Mouse (Mus musculus): ENCODE data around the gene Scaper. TPM values are rescaled to one million over a fixed set of nuclear protein-coding genes. Genes with fewer than 3 reads are reported as not detected.

Scaper gene
- polyA plus RNA-seq, 1 experiment from 2014 or later = 9.4 TPM

DNA sequence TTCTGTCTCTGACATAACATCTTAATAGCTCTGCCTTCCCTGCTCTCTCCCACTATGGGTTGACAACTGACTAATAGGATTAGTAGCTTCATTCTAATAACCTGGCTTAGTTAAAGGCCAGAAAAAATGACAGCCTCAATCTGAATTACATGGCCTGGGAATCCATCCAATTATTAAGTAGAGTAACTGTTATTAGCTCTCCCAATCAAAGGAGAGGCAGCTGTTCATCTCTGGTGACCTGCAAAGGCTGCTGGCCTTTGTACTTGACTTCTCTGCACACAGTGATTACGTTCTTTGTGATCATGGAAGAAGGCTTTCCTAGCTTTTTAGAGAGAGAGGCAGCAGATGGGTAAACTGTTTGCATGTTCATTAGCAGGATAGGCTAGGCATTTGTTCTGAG lies 242.6 kb downstream of the Scaper start:
- Histone ChIP-seq H3K4me1 (replicated peaks; ENCODE audit: control insufficient read depth, insufficient read depth, low read length) (0 out of 2 replicates have a peak, but pooled peaks cover 4% of the 10 kb centered on the region), H3K36me3 (ENCODE audit: control insufficient read depth, insufficient read depth, low read length) (no peaks in the 10 kb centered on the region), H3K27me3 (replicated peaks; ENCODE audit: control insufficient read depth, insufficient read depth, low read length) (no peaks in the 10 kb centered on the region), H3K27ac (ENCODE audit: low read depth) (no peak overlapping the region), H3K4me2 (ENCODE audit: low read length) (no peak overlapping the region), H3K4me3 (ENCODE audit: low read depth, low read length) (no peak overlapping the region), H3K9me3 (ENCODE audit: control insufficient read depth, low read length) (no peaks in the 10 kb centered on the region), H3K9ac (ENCODE audit: low read length) (no peak overlapping the region)
- ATAC-seq (replicated peaks; ENCODE audit: low FRiP score, low TSS enrichment, low read depth) (no peak), DNase-seq (ENCODE audit: low spot score) (no peak)
- WGBS = 57% methylated on average over 1 of the region's 1 CpGs

GRCm38 (mm10) chr9:55677099-55677498 lies 260.8 kb downstream of the Scaper start:
- H3K4me3 ChIP-seq (ENCODE audit: low read depth, low read length) = no peak overlapping the region
- H3K9ac ChIP-seq (ENCODE audit: low read length) = no peak overlapping the region
- H3K4me1 ChIP-seq (replicated peaks; ENCODE audit: control insufficient read depth, insufficient read depth, low read length) = no peaks in the 10 kb centered on the region
- H3K9me3 ChIP-seq (ENCODE audit: control insufficient read depth, low read length) = no peaks in the 10 kb centered on the region
- no peaks in the 10 kb centered on the region for H3K27me3 ChIP-seq (replicated peaks; ENCODE audit: control insufficient read depth, insufficient read depth, low read length)
- no peak overlapping the region for H3K4me2 ChIP-seq (ENCODE audit: low read length)
- ATAC-seq (replicated peaks; ENCODE audit: low FRiP score, low TSS enrichment, low read depth) = no peak
- no peak for DNase-seq (ENCODE audit: low spot score)
- H3K36me3 ChIP-seq (ENCODE audit: control insufficient read depth, insufficient read depth, low read length) = no peaks in the 10 kb centered on the region
- H3K27ac ChIP-seq (ENCODE audit: low read depth) = no peak overlapping the region

GRCm38 (mm10) chr9:55646444-55646843 lies 291.5 kb downstream of the Scaper start:
- 96% methylated on average over 2 of the region's 2 CpGs for WGBS
- no peaks in the 10 kb centered on the region for H3K27me3 ChIP-seq (replicated peaks; ENCODE audit: control insufficient read depth, insufficient read depth, low read length)
- no peak overlapping the region for H3K4me2 ChIP-seq (ENCODE audit: low read length)
- no peak overlapping the region for H3K4me3 ChIP-seq (ENCODE audit: low read depth, low read length)
- H3K9me3 ChIP-seq (ENCODE audit: control insufficient read depth, low read length) = no peaks in the 10 kb centered on the region
- DNase-seq (ENCODE audit: low spot score) = no peak
- H3K36me3 ChIP-seq (ENCODE audit: control insufficient read depth, insufficient read depth, low read length) = no peaks in the 10 kb centered on the region
- ATAC-seq (replicated peaks; ENCODE audit: low FRiP score, low TSS enrichment, low read depth) = no peak
- H3K4me1 ChIP-seq (replicated peaks; ENCODE audit: control insufficient read depth, insufficient read depth, low read length) = no peaks in the 10 kb centered on the region
- H3K27ac ChIP-seq (ENCODE audit: low read depth) = no peak overlapping the region
- H3K9ac ChIP-seq (ENCODE audit: low read length) = no peak overlapping the region

- no peak for ATAC-seq (replicated peaks; ENCODE audit: low FRiP score, low TSS enrichment, low read depth)
- H3K27ac ChIP-seq (ENCODE audit: low read depth) = no peak overlapping the region
- no peak overlapping the region for H3K4me2 ChIP-seq (ENCODE audit: low read length)
- no peaks in the 10 kb centered on the region for H3K4me1 ChIP-seq (replicated peaks; ENCODE audit: control insufficient read depth, insufficient read depth, low read length)
- H3K9ac ChIP-seq (ENCODE audit: low read length) = no peak overlapping the region
- H3K27me3 ChIP-seq (replicated peaks; ENCODE audit: control insufficient read depth, insufficient read depth, low read length) = no peaks in the 10 kb centered on the region
- H3K9me3 ChIP-seq (ENCODE audit: control insufficient read depth, low read length) = 0 out of 2 replicates have a peak, but pooled peaks cover 4% of the 10 kb centered on the region
- no peak for DNase-seq (ENCODE audit: low spot score)
- H3K4me3 ChIP-seq (ENCODE audit: low read depth, low read length) = no peak overlapping the region
- 81% methylated on average over 5 of the region's 5 CpGs for WGBS
- no peaks in the 10 kb centered on the region for H3K36me3 ChIP-seq (ENCODE audit: control insufficient read depth, insufficient read depth, low read length)
Measured at GRCm38 (mm10) chr9:55626990-55627389, 310.9 kb downstream of the Scaper start.

DNA sequence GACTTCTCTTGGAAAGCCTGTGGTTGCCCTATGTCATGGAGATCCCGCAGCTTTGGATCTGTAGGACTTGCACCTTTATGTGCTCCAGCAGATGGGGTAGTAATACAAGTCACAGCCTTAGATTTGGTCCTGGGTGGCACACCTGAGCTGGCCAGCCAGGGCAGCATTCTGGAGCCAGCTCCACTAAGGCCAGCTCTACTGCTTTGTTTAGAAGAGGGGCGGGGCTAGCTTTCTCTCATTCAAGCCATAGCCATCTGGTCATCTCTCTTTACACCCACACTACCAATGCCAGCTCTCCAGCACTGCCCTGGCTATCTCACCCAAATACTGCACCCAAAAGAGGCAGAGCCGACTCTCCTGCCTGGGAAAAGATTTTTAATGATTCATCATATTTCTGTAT lies 323.2 kb downstream of the Scaper start:
- no peak overlapping the region for H3K9ac ChIP-seq (ENCODE audit: low read length)
- ATAC-seq (replicated peaks; ENCODE audit: low FRiP score, low TSS enrichment, low read depth) (no peak), DNase-seq (ENCODE audit: low spot score) (no peak)
- no peak overlapping the region for H3K4me2 ChIP-seq (ENCODE audit: low read length)
- H3K27me3 ChIP-seq (replicated peaks; ENCODE audit: control insufficient read depth, insufficient read depth, low read length) = no peaks in the 10 kb centered on the region
- H3K4me3 ChIP-seq (ENCODE audit: low read depth, low read length) = no peak overlapping the region
- no peak overlapping the region for H3K27ac ChIP-seq (ENCODE audit: low read depth)
- no peaks in the 10 kb centered on the region for H3K36me3 ChIP-seq (ENCODE audit: control insufficient read depth, insufficient read depth, low read length)
- WGBS = 71% methylated on average over 3 of the region's 3 CpGs
- H3K4me1 ChIP-seq (replicated peaks; ENCODE audit: control insufficient read depth, insufficient read depth, low read length) = no peaks in the 10 kb centered on the region
- no peaks in the 10 kb centered on the region for H3K9me3 ChIP-seq (ENCODE audit: control insufficient read depth, low read length)

DNA sequence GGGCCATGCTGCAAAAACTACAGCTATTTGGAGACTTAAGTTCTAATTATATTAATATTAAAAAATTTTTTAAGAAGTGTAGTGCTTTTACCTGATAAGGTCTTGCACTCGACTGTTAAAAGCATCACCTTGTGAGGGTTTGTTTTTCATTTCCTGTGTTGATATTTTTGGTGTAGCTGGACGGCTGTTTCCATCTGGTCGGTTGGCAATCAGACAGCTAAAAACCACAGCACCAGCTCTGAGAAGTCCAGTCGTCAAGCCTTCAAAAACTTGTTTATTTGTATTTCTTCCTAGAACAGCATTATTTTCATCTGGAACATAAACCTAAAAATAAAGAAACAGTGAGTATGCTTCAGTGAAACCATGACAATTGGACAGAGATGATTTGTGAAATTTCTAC lies 328.2 kb downstream of the Scaper start:
- H3K27ac ChIP-seq (ENCODE audit: low read depth) = no peak overlapping the region
- H3K4me2 ChIP-seq (ENCODE audit: low read length) = no peak overlapping the region
- 48% methylated on average over 4 of the region's 4 CpGs for WGBS
- no peak overlapping the region for H3K4me3 ChIP-seq (ENCODE audit: low read depth, low read length)
- no peaks in the 10 kb centered on the region for H3K36me3 ChIP-seq (ENCODE audit: control insufficient read depth, insufficient read depth, low read length)
- H3K9ac ChIP-seq (ENCODE audit: low read length) = no peak overlapping the region
- DNase-seq (ENCODE audit: low spot score) (no peak), ATAC-seq (replicated peaks; ENCODE audit: low FRiP score, low TSS enrichment, low read depth) (no peak)
- H3K27me3 ChIP-seq (replicated peaks; ENCODE audit: control insufficient read depth, insufficient read depth, low read length) = no peaks in the 10 kb centered on the region
- H3K4me1 ChIP-seq (replicated peaks; ENCODE audit: control insufficient read depth, insufficient read depth, low read length) = no peaks in the 10 kb centered on the region
- H3K9me3 ChIP-seq (ENCODE audit: control insufficient read depth, low read length) = no peaks in the 10 kb centered on the region

DNA sequence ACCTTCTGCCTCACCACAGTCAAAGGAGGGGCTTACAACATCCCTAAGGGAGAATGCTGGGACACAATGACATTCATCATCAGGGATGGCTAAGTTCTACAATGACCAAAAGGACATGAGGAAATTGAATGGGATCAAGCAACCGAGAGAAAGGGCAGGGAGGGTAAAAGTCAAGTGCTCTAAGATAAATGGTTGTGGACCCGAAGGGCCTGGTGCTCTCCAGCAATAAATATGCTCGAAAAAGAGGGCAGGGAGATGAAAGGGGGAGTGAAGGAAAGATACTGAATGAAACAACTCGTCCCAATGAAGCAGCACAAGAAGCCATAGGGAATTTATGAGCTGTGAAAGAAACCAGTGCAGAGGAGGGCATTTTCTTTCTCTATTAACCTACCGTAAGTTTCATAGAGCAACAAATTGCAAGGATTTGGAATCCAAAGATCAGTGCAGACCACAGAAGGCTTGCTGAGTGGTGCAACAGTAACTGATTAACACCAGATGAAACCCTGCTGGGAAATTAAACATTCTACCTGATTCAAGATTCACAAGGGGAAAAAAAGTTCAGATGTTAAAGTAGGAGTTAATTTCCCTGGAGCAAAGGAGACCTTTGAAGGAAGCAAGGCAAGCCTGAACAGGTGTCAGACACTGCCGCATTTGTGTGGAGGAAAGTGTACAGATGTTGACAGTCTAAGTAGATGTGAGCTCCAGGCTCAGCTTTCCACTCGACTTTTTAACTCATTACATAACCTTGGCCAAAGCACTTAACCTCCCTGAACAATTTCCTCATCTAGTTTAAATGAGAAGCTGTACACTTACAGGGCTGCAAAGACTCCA lies 329.0 kb downstream of the Scaper start:
- Histone ChIP-seq H3K9me3 (ENCODE audit: control insufficient read depth, low read length) (no peaks in the 10 kb centered on the region), H3K27me3 (replicated peaks; ENCODE audit: control insufficient read depth, insufficient read depth, low read length) (no peaks in the 10 kb centered on the region), H3K4me1 (replicated peaks; ENCODE audit: control insufficient read depth, insufficient read depth, low read length) (no peaks in the 10 kb centered on the region), H3K4me2 (ENCODE audit: low read length) (no peak overlapping the region), H3K4me3 (ENCODE audit: low read depth, low read length) (no peak overlapping the region), H3K9ac (ENCODE audit: low read length) (no peak overlapping the region), H3K27ac (ENCODE audit: low read depth) (no peak overlapping the region), H3K36me3 (ENCODE audit: control insufficient read depth, insufficient read depth, low read length) (no peaks in the 10 kb centered on the region)
- ATAC-seq (replicated peaks; ENCODE audit: low FRiP score, low TSS enrichment, low read depth) = no peak
- DNase-seq (ENCODE audit: low spot score) = no peak
- WGBS = 30% methylated on average over 7 of the region's 7 CpGs

GRCm38 (mm10) chr9:55598594-55598993 lies 339.3 kb downstream of the Scaper start:
- Histone ChIP-seq H3K4me2 (ENCODE audit: low read length) (no peak overlapping the region), H3K9ac (ENCODE audit: low read length) (no peak overlapping the region), H3K27ac (ENCODE audit: low read depth) (no peak overlapping the region), H3K27me3 (replicated peaks; ENCODE audit: control insufficient read depth, insufficient read depth, low read length) (no peaks in the 10 kb centered on the region), H3K4me1 (replicated peaks; ENCODE audit: control insufficient read depth, insufficient read depth, low read length) (no peaks in the 10 kb centered on the region), H3K9me3 (ENCODE audit: control insufficient read depth, low read length) (no peaks in the 10 kb centered on the region), H3K36me3 (ENCODE audit: control insufficient read depth, insufficient read depth, low read length) (no peaks in the 10 kb centered on the region), H3K4me3 (ENCODE audit: low read depth, low read length) (no peak overlapping the region)
- ATAC-seq (replicated peaks; ENCODE audit: low FRiP score, low TSS enrichment, low read depth) (no peak), DNase-seq (ENCODE audit: low spot score) (no peak)

- Histone ChIP-seq H3K9ac (ENCODE audit: low read length) (no peak overlapping the region), H3K36me3 (ENCODE audit: control insufficient read depth, insufficient read depth, low read length) (no peaks in the 10 kb centered on the region), H3K4me1 (replicated peaks; ENCODE audit: control insufficient read depth, insufficient read depth, low read length) (peaks cover 7% of the 10 kb centered on the region; the same call in 1 of the 2 replicates), H3K27me3 (replicated peaks; ENCODE audit: control insufficient read depth, insufficient read depth, low read length) (no peaks in the 10 kb centered on the region), H3K27ac (ENCODE audit: low read depth) (no peak overlapping the region), H3K4me3 (ENCODE audit: low read depth, low read length) (no peak overlapping the region), H3K4me2 (ENCODE audit: low read length) (no peak overlapping the region), H3K9me3 (ENCODE audit: control insufficient read depth, low read length) (no peaks in the 10 kb centered on the region)
- ATAC-seq (replicated peaks; ENCODE audit: low FRiP score, low TSS enrichment, low read depth) (no peak), DNase-seq (ENCODE audit: low spot score) (no peak)
- WGBS = 94% methylated on average over 6 of the region's 6 CpGs
Measured at GRCm38 (mm10) chr9:55586141-55586540, 351.8 kb downstream of the Scaper start.

All from intestine, embryonic 14.5 days (tissue).